Mouse (Mus musculus) 416B (cell line): ENCODE measurements around the gene Kcnh6.

ENCODE experiments used
- DNase-seq: peaks from one replicate; pipeline ENCODE4 v3.0.0; 2011; ENCODE audit warnings: low read depth

Kcnh6 gene

DNA sequence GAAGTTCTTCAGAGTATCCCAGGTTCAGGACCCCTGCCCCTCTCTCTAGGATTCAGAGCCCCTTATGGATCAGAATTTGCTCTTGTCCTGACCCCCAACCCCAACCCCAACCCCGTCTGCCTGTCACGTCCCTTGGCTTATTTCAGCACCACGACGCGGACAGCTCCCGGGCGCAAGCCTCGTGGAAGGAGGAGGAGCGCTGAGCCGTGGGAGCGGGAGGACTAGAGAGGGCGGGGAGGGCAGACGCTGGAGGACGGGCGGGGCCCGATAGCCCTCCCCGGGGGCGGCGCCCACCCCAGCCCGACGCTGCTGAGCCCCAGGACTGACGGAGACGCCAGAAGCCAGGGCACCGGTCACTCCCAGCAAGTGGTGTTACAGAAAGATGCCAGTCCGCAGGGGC, at the start of gene Kcnh6:
Kcnh6 (plus strand) TSS at position 304 of the 400 bp plus-strand sequence.
- DNase-seq: peak; percentile 56

GRCm38 (mm10) chr11:105958566-105958965, 49.4 kb upstream of the Kcnh6 start:
- no peak for DNase-seq

GRCm38 (mm10) chr11:105959355-105959754, 48.6 kb upstream of the Kcnh6 start:
- DNase-seq: peak; percentile 74

DNA sequence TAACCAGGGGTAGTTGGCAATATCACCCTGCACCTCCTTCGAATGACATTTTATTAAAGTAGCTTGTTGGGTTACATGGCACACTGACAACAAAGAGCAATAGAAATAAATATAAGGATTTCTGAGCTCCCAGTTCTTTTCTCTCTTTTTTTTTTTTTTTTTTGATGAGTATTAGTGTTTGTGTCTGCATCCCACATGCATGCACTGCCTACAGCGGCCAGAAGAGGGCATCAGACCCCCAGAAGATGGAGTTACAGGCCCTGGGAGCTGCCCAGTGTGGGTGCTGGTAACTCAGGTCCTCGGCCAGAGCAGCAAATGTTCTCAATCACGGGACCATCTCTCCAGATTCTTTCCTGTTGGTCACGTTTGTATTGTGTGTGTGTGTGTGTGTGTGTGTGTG, 43.2 kb upstream of the Kcnh6 start:
- peak; percentile 24 for DNase-seq

GRCm38 (mm10) chr11:105966288-105966687, 41.6 kb upstream of the Kcnh6 start:
- DNase-seq: no peak

DNA sequence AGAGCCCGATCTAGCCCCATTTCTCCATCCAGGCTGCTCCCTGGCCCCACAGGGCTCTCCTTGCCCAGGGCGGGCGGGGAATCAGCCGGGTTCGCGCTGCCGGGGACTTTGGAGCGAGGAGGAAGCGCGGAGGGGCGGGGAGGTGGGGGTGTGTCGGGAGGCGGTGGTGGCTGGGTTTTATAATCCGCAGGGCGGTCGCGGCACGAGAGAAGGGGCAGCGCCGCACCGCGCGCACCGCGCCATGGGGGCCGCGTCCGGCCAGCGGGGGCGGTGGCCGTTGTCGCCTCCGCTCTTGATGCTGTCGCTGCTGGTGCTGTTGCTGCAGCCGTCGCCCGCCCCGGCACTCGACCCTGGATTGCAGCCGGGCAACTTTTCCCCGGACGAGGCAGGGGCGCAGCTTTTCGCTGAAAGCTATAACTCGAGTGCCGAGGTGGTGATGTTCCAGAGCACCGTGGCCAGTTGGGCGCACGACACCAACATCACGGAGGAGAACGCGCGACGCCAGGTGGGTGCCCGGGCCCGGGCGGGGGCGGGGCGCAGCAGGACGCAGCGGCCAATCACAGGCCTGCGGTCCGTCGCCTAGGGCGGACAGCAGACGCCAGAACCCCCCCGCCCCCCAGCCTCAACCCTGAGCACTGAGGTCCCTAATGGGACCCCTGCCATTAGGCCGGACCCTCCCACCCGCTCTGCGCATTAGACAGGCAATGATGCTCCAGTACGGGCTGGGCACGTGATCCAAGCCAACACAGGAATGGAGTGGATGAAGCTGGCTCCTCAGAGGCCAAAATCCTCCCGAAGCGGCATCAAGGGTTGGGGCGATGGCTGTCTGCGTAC, 40.0 kb upstream of the Kcnh6 start, which contains the start of gene Ace:
Ace (plus strand) TSS at position 205 of the 834 bp plus-strand sequence.
- no peak for DNase-seq

- no peak for DNase-seq
Measured at GRCm38 (mm10) chr11:105968948-105969347, 39.0 kb upstream of the Kcnh6 start.

GRCm38 (mm10) chr11:105969516-105969915, 38.4 kb upstream of the Kcnh6 start:
- peak; percentile 48 for DNase-seq

DNA sequence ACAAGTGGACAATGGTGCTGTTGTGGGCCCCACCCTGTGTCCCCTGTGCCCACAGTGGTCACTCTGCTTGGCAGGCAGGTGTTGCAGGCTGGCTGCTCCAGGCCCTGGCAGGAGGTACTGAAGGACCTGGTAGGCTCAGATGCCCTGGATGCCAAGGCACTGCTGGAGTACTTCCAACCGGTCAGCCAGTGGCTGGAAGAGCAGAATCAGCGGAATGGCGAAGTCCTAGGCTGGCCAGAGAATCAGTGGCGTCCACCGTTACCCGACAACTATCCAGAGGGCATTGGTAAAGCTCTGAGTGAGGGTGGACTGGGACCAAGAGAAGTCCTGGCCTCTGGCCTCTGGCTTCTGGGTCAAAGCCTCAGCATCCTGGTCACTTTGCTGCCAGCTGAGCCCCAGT, 33.3 kb upstream of the Kcnh6 start:
- no peak for DNase-seq

DNA sequence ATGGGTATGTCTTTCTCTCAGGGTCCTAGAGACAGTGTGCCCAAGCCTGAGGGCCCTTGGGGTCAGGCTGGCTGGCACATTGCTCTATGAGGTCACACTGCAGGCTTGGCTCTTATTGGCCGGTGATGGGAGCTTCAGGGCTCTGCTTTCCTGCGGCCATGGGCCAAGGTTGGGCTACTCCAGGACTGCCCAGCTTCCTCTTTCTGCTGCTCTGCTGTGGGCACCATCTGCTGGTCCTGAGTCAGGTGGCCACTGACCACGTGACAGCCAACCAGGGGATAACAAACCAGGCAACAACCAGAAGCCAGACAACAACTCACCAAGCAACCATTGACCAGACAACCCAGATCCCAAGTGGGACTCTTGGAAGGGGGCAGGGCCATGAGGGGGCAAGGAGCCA, 32.9 kb upstream of the Kcnh6 start:
- DNase-seq: peak; percentile 35

DNA sequence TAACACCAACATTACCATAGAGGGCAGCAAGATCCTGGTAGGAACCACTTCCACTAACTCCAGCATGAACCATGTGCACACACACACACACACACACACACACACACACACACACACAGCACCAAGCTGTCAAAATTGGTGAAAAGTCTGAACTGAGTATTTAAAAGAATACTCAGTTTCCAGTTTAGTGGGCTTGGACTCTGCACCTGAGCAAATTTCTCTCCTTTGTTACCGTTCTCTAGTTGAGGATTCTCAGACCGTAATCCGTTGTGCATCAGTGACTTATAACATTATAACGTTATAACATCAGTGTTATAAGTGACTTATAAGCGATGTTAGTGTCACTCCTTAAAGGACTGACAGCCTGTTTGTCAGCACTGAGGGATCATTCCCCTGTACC, 32.3 kb upstream of the Kcnh6 start:
- DNase-seq: no peak

DNA sequence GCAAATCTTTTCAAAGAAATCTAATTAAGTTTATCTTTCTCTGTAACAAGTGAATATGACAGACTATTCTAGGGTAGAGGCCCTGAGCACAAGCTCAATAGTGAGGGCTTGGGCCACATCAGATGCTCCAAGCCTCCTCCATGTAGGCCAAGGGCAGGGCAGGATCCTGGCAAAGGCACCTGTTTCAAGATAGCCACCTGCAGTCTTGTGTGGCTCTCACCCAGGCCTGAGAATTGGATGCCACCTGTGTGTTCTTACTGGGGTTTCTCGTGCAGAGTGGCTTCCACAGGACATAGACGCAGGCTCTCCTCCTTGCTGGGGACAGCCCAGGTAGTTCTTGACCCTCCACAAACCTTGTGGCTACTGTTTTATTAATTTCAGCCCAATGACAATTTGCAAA, 29.7 kb upstream of the Kcnh6 start:
- no peak for DNase-seq

- no peak for DNase-seq
Measured at GRCm38 (mm10) chr11:105978634-105979033, 29.3 kb upstream of the Kcnh6 start.

GRCm38 (mm10) chr11:105984452-105984851, 23.5 kb upstream of the Kcnh6 start:
- DNase-seq: no peak

GRCm38 (mm10) chr11:105987446-105987845, 20.5 kb upstream of the Kcnh6 start:
- DNase-seq: no peak

- no peak for DNase-seq
Measured at GRCm38 (mm10) chr11:105989446-105989845, 18.5 kb upstream of the Kcnh6 start.

DNA sequence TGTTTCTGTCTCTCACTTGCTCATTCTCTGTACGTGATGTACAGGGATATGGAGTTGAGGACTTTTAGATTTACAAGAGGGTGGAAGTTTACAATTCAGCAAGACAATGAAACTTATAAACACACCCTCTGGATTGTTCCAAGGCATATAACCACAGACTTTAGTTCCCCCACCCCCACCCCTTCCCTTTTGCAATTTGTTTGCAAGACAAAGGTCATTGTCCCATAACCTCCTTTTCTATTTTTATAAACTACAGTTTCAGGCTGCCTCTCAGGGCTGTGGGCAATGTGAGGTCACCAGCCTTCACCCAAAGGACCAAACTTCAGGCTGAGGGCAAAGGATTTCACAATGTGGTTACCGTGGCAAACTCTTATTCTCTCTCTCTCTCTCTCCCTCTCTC, 17.7 kb upstream of the Kcnh6 start:
- DNase-seq: peak; percentile 73

- no peak for DNase-seq
Measured at GRCm38 (mm10) chr11:105994375-105994774, 13.5 kb upstream of the Kcnh6 start, which contains the start of gene Ace3. Gene Ace3, plus strand, starts transcription at chr11:105994675.

GRCm38 (mm10) chr11:106000062-106000461, 7.9 kb upstream of the Kcnh6 start:
- no peak for DNase-seq

GRCm38 (mm10) chr11:106001718-106002117, 6.2 kb upstream of the Kcnh6 start:
- DNase-seq: peak; percentile 74

- no peak for DNase-seq
Measured at GRCm38 (mm10) chr11:106004576-106004975, 3.3 kb upstream of the Kcnh6 start.

GRCm38 (mm10) chr11:106005970-106006369, 2.0 kb upstream of the Kcnh6 start:
- no peak for DNase-seq

DNA sequence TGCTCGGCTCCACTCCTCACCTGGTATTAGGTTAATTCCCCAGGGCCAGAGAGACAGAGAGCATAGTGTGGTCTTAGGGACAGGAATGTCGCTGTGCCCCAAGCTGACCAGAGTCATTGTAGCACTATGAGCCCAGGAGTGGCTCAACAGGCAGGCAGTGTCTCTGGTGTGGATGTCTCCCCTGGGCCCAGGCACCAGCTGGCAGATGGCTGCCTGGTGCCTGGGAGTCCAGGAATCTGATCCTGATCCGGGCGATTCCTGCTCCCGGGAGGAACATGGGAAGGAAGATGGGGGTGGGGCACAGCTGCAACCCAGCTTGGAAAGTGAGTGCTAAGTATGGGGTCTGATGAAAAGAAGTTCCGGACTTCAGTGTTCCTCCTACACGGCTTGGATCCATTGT, 4.8 kb downstream of the Kcnh6 start:
- DNase-seq: no peak
